Mouse (Mus musculus) CH12.LX (cell line): ENCODE data around the gene Asb8. TPM values are rescaled to one million over a fixed set of nuclear protein-coding genes. Genes with fewer than 3 reads are reported as not detected.

Experiments used
- DNase-seq: peaks from one replicate; pipeline ENCODE4 v3.0.0-alpha.2; 2013; ENCODE audit errors: extremely low read depth
- H3K27ac ChIP-seq: 2 replicates; pipeline ENCODE4 v1.5.1; 2012; ENCODE audit warnings: low read depth, mild to moderate bottlenecking, control low read depth, moderate library complexity; ENCODE audit not compliant: insufficient read depth
- H3K27me3 ChIP-seq: replicated peaks from 2 replicates; pipeline ENCODE3; 2012; ENCODE audit warnings: inconsistent platforms
- H3K36me3 ChIP-seq, 2 experiments: replicated peaks in 1 of 2; 2 replicates each; pipeline versions ENCODE3 to v1.6.1; 2012; ENCODE audit warnings: inconsistent platforms in 1 of 2, low read length in 1 of 2, mild to moderate bottlenecking in 1 of 2, mixed read lengths in 1 of 2, moderate library complexity in 1 of 2; ENCODE audit not compliant: control insufficient read depth in 1 of 2, insufficient read depth in 1 of 2
- H3K4me1 ChIP-seq, 2 experiments: 2 replicates each; pipeline ENCODE4 v1.6.1; 2012; ENCODE audit warnings: inconsistent platforms in 1 of 2, moderate library complexity in 1 of 2; ENCODE audit not compliant: insufficient read depth in 2 of 2, control insufficient read depth in 1 of 2
- H3K4me2 ChIP-seq: 2 replicates; pipeline ENCODE4 v1.6.1; 2012; ENCODE audit warnings: low read depth, mild to moderate bottlenecking, control low read depth; ENCODE audit not compliant: poor library complexity, insufficient read depth, severe bottlenecking
- H3K4me3 ChIP-seq, 3 experiments: fragments of 150-350 bp in 1 of 3; sonication (generic) in 1 of 3; replicated peaks in 1 of 3; 2 replicates each; pipeline versions ENCODE3 to v1.5.1; 2011 to 2012; ENCODE audit warnings: low read depth in 2 of 3, low read length in 2 of 3, mild to moderate bottlenecking in 2 of 3, moderate library complexity in 2 of 3, control low read depth in 1 of 3, improper control_type of control experiment in 1 of 3, inconsistent platforms in 1 of 3, mixed read lengths in 1 of 3; ENCODE audit not compliant: poor library complexity in 1 of 3
- H3K79me2 ChIP-seq: replicated peaks from 2 replicates; pipeline ENCODE4 v1.6.1; 2012; ENCODE audit warnings: mild to moderate bottlenecking, moderate library complexity; ENCODE audit not compliant: control insufficient read depth, poor library complexity, insufficient read depth, severe bottlenecking; ENCODE audit errors: extremely low read depth
- H3K9ac ChIP-seq: 2 replicates; pipeline ENCODE4 v1.6.1; 2012; ENCODE audit warnings: low read depth, mild to moderate bottlenecking, control low read depth, moderate library complexity; ENCODE audit not compliant: insufficient read depth
- H3K9me3 ChIP-seq: replicated peaks from 2 replicates; pipeline ENCODE3; 2012; ENCODE audit warnings: low read length, inconsistent platforms, mixed read lengths
- CHD1 ChIP-seq: IDR thresholded peaks from 2 replicates; pipeline ENCODE4 v1.6.1; 2012; ENCODE audit warnings: low read depth, low read length, improper control_type of control experiment, inconsistent platforms
- CTCF ChIP-seq, 2 experiments: IDR thresholded peaks in 1 of 2; conservative IDR thresholded peaks in 1 of 2; 2 replicates each; pipeline ENCODE4 v1.5.1; 2011 to 2012; ENCODE audit warnings: low read depth in 2 of 2, low read length in 2 of 2, improper control_type of control experiment in 1 of 2, inconsistent platforms in 1 of 2, mild to moderate bottlenecking in 1 of 2, moderate library complexity in 1 of 2
- E2F4 ChIP-seq: IDR thresholded peaks from 2 replicates; pipeline ENCODE4 v1.6.1; 2011; ENCODE audit warnings: low read depth, low read length, improper control_type of control experiment; ENCODE audit not compliant: insufficient replicate concordance
- ELF1 ChIP-seq: IDR thresholded peaks from 2 replicates; pipeline ENCODE4 v1.6.1; 2014; ENCODE audit warnings: low read depth, mild to moderate bottlenecking, inconsistent platforms, low read length, improper control_type of control experiment
- ETS1 ChIP-seq: conservative IDR thresholded peaks from 2 replicates; pipeline ENCODE4 v1.6.1; 2012; ENCODE audit warnings: low read depth, mild to moderate bottlenecking, inconsistent platforms, low read length, improper control_type of control experiment, moderate library complexity
- HCFC1 ChIP-seq: IDR thresholded peaks from 2 replicates; pipeline ENCODE4 v1.6.1; 2012; ENCODE audit warnings: low read depth, mild to moderate bottlenecking, inconsistent platforms, low read length, improper control_type of control experiment
- IRF4 ChIP-seq: IDR thresholded peaks from 2 replicates; pipeline ENCODE4 v1.6.1; 2014; ENCODE audit warnings: low read depth, mild to moderate bottlenecking, inconsistent platforms, low read length, improper control_type of control experiment
- JUND ChIP-seq: conservative IDR thresholded peaks from 2 replicates; pipeline ENCODE4 v1.6.1; 2011; ENCODE audit warnings: low read depth, low read length, improper control_type of control experiment
- KAT2A ChIP-seq: IDR thresholded peaks from 2 replicates; pipeline ENCODE4 v1.6.1; 2012; ENCODE audit warnings: low read length, improper control_type of control experiment, inconsistent platforms; ENCODE audit not compliant: insufficient replicate concordance
- MAFK ChIP-seq: IDR thresholded peaks from 2 replicates; pipeline ENCODE4 v1.6.1; 2011; ENCODE audit warnings: low read length, improper control_type of control experiment; ENCODE audit not compliant: insufficient replicate concordance
- MXI1 ChIP-seq: IDR thresholded peaks from 2 replicates; pipeline ENCODE4 v1.6.1; 2011; ENCODE audit warnings: mild to moderate bottlenecking, low read depth, low read length, improper control_type of control experiment
- MYC ChIP-seq: IDR thresholded peaks from 2 replicates; pipeline ENCODE4 v1.6.1; 2011; ENCODE audit warnings: low read depth, mild to moderate bottlenecking, improper control_type of control experiment, low read length
- NELFE ChIP-seq: IDR thresholded peaks from 2 replicates; pipeline ENCODE4 v1.6.1; 2011; ENCODE audit warnings: low read depth, low read length, improper control_type of control experiment
- PAX5 ChIP-seq: IDR thresholded peaks from 2 replicates; pipeline ENCODE4 v1.6.1; 2012; ENCODE audit warnings: low read length, inconsistent platforms, mixed read lengths
- POLR2A ChIP-seq: IDR thresholded peaks from 2 replicates; pipeline ENCODE4 v1.6.1; 2011; ENCODE audit warnings: low read depth, mild to moderate bottlenecking, improper control_type of control experiment, low read length
- SMC3 ChIP-seq: IDR thresholded peaks from 2 replicates; pipeline ENCODE4 v1.6.1; 2011; ENCODE audit warnings: low read depth, low read length, improper control_type of control experiment
- TBP ChIP-seq: conservative IDR thresholded peaks from 2 replicates; pipeline ENCODE4 v1.6.1; 2011; ENCODE audit warnings: low read depth, low read length, improper control_type of control experiment
- UBTF ChIP-seq: IDR thresholded peaks from 2 replicates; pipeline ENCODE4 v1.6.1; 2012; ENCODE audit warnings: low read depth, mild to moderate bottlenecking, inconsistent platforms, low read length, improper control_type of control experiment, moderate library complexity
- USF1 ChIP-seq: IDR thresholded peaks from 2 replicates; pipeline ENCODE4 v1.6.1; 2014; ENCODE audit warnings: low read depth, mild to moderate bottlenecking, inconsistent platforms, low read length, improper control_type of control experiment
- USF2 ChIP-seq: conservative IDR thresholded peaks from 2 replicates; pipeline ENCODE4 v1.6.1; 2011; ENCODE audit warnings: low read depth, low read length, improper control_type of control experiment
- ZKSCAN1 ChIP-seq: IDR thresholded peaks from 2 replicates; pipeline ENCODE4 v1.6.1; 2012; ENCODE audit warnings: low read depth, inconsistent platforms, low read length, improper control_type of control experiment, borderline replicate concordance
- ZNF384 ChIP-seq: IDR thresholded peaks from 2 replicates; pipeline ENCODE4 v1.6.1; 2012; ENCODE audit warnings: low read depth, low read length, improper control_type of control experiment, inconsistent platforms
- dilution Hi-C: fragments of 300-500 bp; cut with MboI; formaldehyde crosslinking; loops from 2 replicates; pipeline ENCODE4 v1.14.3; 2020; ENCODE audit warnings: low sequenced_read_pairs; ENCODE audit not compliant: extremely low pct_unique_long_range_greater_than_20kb, extremely low pct_ligation_motif_present
- in situ Hi-C: fragments of 300-500 bp; cut with MboI; formaldehyde crosslinking; loops from 3 replicates; pipeline ENCODE4 v1.14.3; 2019; ENCODE audit warnings: low sequenced_read_pairs, low pct_ligation_motif_present, low pct_unique_long_range_greater_than_20kb, mixed read lengths
- polyA plus RNA-seq: library from polyadenylated mRNA; unstranded; fragments of >175 nt; gene quantifications from 2 replicates; pipeline ENCODE4 v1.2.1, GENCODE M21; 2012; ENCODE audit warnings: low read depth; ENCODE audit not compliant: insufficient read length
- total RNA-seq, 2 experiments: library from RNA; depleted of rRNA; stranded (reverse); fragments of 300-350 nt in 1 of 2; fragments of >200 nt in 1 of 2; gene quantifications; 2 replicates each; pipeline ENCODE4 v1.2.3; 2012 to 2014

Gene Asb8
- total and polyA plus RNA-seq, 3 experiments = 20.5 to 32.5 (median 27.7) TPM

DNA sequence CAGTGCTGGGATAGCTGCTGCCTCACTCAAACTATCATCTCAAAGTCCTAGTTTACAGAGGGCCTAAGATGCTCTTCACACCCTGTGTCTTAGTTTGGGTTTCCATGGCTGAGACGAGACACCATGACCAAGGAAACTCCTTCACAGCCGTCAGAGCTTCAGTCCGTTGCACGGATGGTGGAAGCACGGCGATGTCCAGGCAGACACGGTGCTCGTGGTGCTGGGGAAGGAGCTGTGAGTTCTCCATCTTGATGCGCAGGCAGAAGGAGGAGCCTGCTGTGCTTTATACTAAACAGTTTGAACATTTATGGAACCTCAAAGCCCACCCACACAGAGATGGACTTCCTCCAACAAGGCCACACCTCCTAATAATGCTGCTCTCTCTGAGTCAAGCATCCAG is 28.6 kb downstream of the Asb8 start:
- Histone ChIP-seq H3K9me3 (no peaks in the 10 kb centered on the region), H3K4me2 (no peak overlapping the region), H3K27me3 (no peaks in the 10 kb centered on the region), H3K79me2 (no peaks in the 10 kb centered on the region), H3K27ac (no peak overlapping the region), H3K4me3 (no peak overlapping the region), H3K4me1 (peaks cover 0 to 3% of the 10 kb centered on the region in 2 experiments; a peak in 1 of 4 replicates), H3K36me3 (peaks cover 66 to 93% of the 10 kb centered on the region in 2 experiments), H3K9ac (no peak overlapping the region)
- dilution Hi-C loops (no loop called here), in situ Hi-C loops (no loop called here)
- TF ChIP-seq NELFE = no peak
- TF ChIP-seq ETS1 = no peak
- no peak for TF ChIP-seq HCFC1
- no peak for TF ChIP-seq MXI1
- no peak for TF ChIP-seq PAX5
- no peak for TF ChIP-seq JUND
- no peak for DNase-seq

DNA sequence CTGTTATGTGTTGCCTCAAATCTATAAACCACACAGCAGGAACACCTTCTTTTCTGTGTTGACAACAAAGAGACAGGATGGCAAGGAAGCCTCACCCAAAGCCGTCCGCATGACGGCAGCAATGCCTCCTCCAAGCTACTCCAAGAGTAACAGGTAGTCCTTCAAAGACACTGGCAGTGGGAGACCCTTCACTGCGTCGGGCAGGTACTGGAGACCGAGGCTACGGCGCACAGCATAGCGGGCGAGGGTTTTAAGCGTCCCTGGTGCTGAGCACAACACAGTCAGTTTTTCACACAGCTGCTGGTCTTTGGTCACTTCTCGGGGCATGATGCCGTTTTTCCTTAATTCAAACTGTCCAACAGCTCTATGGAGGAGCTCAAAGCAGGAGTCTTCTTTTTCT is 29.8 kb downstream of the Asb8 start:
- Histone ChIP-seq H3K36me3 (peaks cover 60 to 95% of the 10 kb centered on the region in 2 experiments), H3K4me3 (no peak overlapping the region), H3K79me2 (no peaks in the 10 kb centered on the region), H3K27me3 (no peaks in the 10 kb centered on the region), H3K9me3 (no peaks in the 10 kb centered on the region), H3K4me2 (no peak overlapping the region), H3K4me1 (peaks cover 0 to 3% of the 10 kb centered on the region in 2 experiments; a peak in 1 of 4 replicates), H3K9ac (no peak overlapping the region), H3K27ac (no peak overlapping the region)
- dilution Hi-C loops (no loop called here), in situ Hi-C loops (no loop called here)
- no peak for DNase-seq
- TF ChIP-seq ZNF384 (no peak), IRF4 (no peak), USF2 (no peak), MAFK (no peak), CTCF (conservative IDR thresholded peaks at IDR 0.05 in 1 of 2, IDR thresholded peaks at IDR 0.05 in 1 of 2; ENCODE audit: low read depth in 2 of 2, low read length in 2 of 2) (no peak), PAX5 (no peak), SMC3 (no peak), NELFE (no peak), JUND (no peak), ELF1 (no peak), POLR2A (no peak), ETS1 (no peak), CHD1 (no peak)

DNA sequence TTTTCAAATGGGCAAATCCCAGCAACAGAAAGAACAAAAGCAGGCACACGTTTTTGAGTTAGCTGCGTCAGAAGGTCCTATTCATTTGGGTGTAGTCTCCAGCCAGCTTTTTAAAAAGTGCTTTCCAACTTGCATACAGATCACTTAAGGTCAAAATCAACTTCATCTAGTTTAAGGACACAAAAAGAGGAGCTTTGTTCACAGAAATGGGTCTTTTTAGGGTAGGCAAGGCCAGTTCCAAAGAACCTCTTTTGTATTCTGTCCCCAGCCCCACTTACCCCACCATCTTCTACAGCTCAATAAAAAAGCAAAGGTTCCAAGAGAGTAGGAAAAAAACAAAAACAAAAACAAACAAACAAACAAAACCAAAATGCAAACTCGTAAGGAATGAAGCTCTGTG is 30.8 kb downstream of the Asb8 start:
- TF ChIP-seq KAT2A (no peak), PAX5 (no peak), TBP (no peak), USF1 (no peak), MYC (no peak), E2F4 (no peak), NELFE (no peak), CHD1 (no peak), ZKSCAN1 (no peak), UBTF (no peak)
- TF ChIP-seq, all 38 proteins: peak for 0
- Histone ChIP-seq H3K9me3 (no peaks in the 10 kb centered on the region), H3K27me3 (no peaks in the 10 kb centered on the region), H3K36me3 (peaks cover 56 to 95% of the 10 kb centered on the region in 2 experiments), H3K4me1 (no peaks in the 10 kb centered on the region; a peak in 1 of 4 replicates), H3K4me3 (no peak overlapping the region), H3K27ac (no peak overlapping the region), H3K9ac (no peak overlapping the region), H3K4me2 (no peak overlapping the region), H3K79me2 (no peaks in the 10 kb centered on the region)
- in situ Hi-C loops = no loop called here
- DNase-seq = no peak
- dilution Hi-C loops = no loop called here
